Mouse (Mus musculus) CD4-positive naive resting alpha-beta T cell, adult 76 days (primary cell): ENCODE measurements around the gene Ccl20. TPM values are rescaled to one million over a fixed set of nuclear protein-coding genes. Genes with fewer than 3 reads are reported as not detected.

Experiments
- total RNA-seq: library from RNA; stranded (reverse); gene quantifications from one replicate; pipeline ENCODE4 v1.2.4, GENCODE M21; 2023

Gene Ccl20
- total RNA-seq, result not detected

DNA sequence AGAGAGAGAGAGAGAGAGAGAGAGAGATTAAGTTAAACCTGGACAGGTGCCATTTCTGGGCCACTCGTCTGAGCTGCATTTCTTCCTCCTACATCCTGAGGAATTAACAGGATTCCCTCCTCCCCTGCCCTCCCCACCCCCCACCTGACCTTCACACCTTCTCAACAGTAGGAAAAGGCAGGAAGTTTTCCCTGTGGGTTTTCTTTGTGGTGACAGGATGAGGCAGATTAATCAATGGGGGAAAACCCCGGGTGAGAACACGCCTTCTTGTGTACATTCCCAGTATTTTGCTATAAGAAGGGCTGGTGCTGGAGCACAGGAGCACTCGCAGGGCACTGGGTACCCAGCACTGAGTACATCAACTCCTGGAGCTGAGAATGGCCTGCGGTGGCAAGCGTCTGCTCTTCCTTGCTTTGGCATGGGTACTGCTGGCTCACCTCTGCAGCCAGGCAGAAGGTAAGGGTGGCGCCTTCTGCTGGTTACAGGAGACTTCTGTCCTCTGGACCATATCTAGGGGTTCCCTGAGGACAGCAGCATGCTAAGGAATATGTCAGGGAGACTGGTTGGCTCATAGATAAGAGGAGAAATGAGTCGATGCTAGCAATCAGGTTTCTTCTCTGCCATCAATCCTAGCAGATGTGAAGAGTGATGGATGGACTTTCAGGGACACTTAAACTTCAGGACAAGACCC is at the start of gene Ccl20:
Ccl20 (plus strand) TSS at position 320 of the 691 bp plus-strand sequence.

GRCm38 (mm10) chr1:83159603-83160002 is 43.0 kb downstream of the Ccl20 start, which contains the start of gene Daw1:
Gene Daw1, plus strand, starts transcription at chr1:83159752.

Other genes with a start within 250 kb of the Ccl20 start
- 3.5 TPM for gene A030005L19Rik, start 203.4 kb upstream of the Ccl20 start, total RNA-seq
- gene A030014E15Rik, start 191.8 kb upstream of the Ccl20 start, total RNA-seq, result not detected
- gene Gm6217, start 185.4 kb upstream of the Ccl20 start, total RNA-seq, result not detected
- not detected for gene A030003K21Rik, start 173.4 kb upstream of the Ccl20 start, total RNA-seq
- not detected for gene Gm7544, start 160.8 kb upstream of the Ccl20 start, total RNA-seq
- not detected for gene Gm47955, start 156.5 kb upstream of the Ccl20 start, total RNA-seq
- gene Gm47959, start 116.2 kb upstream of the Ccl20 start, total RNA-seq, result not detected
- not detected for gene Slc19a3, start 78.3 kb upstream of the Ccl20 start, total RNA-seq
- not detected for gene Krtap28-10, start 74.3 kb upstream of the Ccl20 start, total RNA-seq
- gene Gm47969, start 71.8 kb upstream of the Ccl20 start, total RNA-seq, result not detected
- not detected for gene A030005K14Rik, start 57.4 kb upstream of the Ccl20 start, total RNA-seq
- not detected for gene Krtap28-13, start 55.8 kb upstream of the Ccl20 start, total RNA-seq
- gene Daw1, start 43.0 kb downstream of the Ccl20 start, total RNA-seq, result not detected